Mouse (Mus musculus) liver, adult 2 months (tissue): ENCODE measurements around the gene Zgpat.

Source experiments
- CTCF ChIP-seq: fragments of 200-500 bp; IDR thresholded peaks from 2 replicates; pipeline ENCODE4 v1.5.1; 2011; ENCODE audit warnings: low read depth, low read length, control low read depth
- POLR2A ChIP-seq: fragments of 200-500 bp; IDR thresholded peaks from 2 replicates; pipeline ENCODE4 v1.6.1; 2011; ENCODE audit warnings: low read length, control low read depth; ENCODE audit not compliant: insufficient read depth; ENCODE audit errors: extremely low read depth

DNA sequence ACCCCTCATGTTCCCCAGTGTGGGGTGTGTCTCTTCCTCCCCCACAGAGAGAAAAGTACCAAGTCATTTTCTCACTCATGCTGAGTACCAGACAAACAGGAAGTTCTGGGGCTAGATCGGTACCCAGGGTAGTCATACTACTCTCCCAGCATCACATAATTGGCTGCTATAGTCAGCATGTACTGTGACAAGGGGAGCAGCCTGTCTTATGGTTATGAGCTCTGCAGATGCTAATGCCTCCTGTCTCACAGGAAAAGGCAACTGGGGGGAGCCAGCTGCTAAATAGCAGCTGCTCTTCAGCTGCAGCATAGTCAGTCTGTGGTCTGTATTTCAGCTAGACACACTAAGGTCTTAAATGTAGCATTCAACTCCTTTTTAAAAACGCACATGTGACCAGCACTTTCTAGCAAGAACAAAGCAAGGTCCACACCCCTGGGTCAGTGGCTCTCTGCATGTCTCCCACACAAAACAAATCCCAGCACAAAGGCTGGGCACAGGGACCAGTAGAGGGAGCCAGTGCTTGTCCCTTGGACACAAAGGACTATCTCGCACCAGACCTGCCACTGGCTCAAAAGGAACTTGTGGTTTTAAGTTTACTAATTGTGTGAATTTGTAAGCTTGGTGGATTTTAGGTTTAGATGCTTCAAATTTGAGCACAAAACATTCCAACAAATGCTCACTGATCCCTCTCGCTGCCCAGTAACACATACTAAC lies 46.2 kb downstream of the Zgpat start:
- no peak for TF ChIP-seq POLR2A
- peak; percentile 87 for TF ChIP-seq CTCF
